16 mouse cellular contexts compared by ENCODE assay signal in the genomic region with DNA sequence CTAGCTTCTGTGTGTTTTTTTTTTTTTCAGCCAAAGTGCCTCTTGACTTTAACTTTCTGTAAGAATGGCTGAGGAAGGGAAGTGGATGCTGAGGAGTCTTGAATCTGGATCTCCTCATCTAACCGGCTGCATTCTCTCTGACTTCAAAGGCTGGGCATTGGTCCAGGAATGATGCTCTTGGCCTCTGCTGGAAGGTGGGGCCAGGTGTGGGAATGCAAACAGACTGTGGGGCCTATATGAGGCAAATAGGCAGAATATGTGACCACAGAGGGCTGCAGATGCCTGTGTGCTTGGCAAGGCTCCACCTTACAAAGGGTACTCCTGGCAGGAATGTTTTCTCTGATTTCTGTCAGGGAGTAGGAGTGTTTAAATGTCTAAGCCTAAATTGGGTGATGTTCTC. TPM values are rescaled to one million over a fixed set of nuclear protein-coding genes. Genes with fewer than 3 reads are reported as not detected.
DNase-seq lines count a peak whose midpoint lies in the region; ATAC-seq and TF ChIP-seq lines count a peak whose summit lies in the region.
"Had no signal": no experiment of that assay in that cellular context is flagged by ENCODE, and none has a peak within 500 bp of the region (broad histone marks: within the 10 kb centered on the region; RNA-seq: fewer than 3 reads in every experiment).

No protein-coding gene starts in this region.

- H3K9me3 ChIP-seq in lung, embryonic 16.5 days (ENCODE audit: control insufficient read depth, low read length) = no peaks in the 10 kb centered on the region
- no peaks in the 10 kb centered on the region for H3K9me3 ChIP-seq in stomach, postnatal 0 days (ENCODE audit: control insufficient read depth, low read length)
- no peaks in the 10 kb centered on the region for H3K9me3 ChIP-seq in forebrain, embryonic 11.5 days (ENCODE audit: control insufficient read depth, low read length)
- H3K9me3 ChIP-seq: limb, embryonic 15.5 days; midbrain, embryonic 13.5 days had no signal

- peak; percentile 95 for ATAC-seq in lung, embryonic 16.5 days (ENCODE audit: low read depth)
- ATAC-seq in stomach, postnatal 0 days (ENCODE audit: low FRiP score, low TSS enrichment) = no peak
- no peak for ATAC-seq in forebrain, embryonic 11.5 days (replicated peaks; ENCODE audit: low FRiP score)
- ATAC-seq: forebrain, embryonic 16.5 days; hindbrain, postnatal 0 days; midbrain, embryonic 13.5 days had no signal

- TF ChIP-seq EP300 in stomach, postnatal 0 days (optimal IDR thresholded peaks at IDR 0.05) = no peak

- peak; percentile 2 to 10 for DNase-seq in cerebellum, postnatal 14 days
- DNase-seq in cerebellum, adult 9-11 months = no peak
- peak; percentile 19 for DNase-seq in urinary bladder, postnatal 14 days (ENCODE audit: low spot score)
- no peak for DNase-seq in urinary bladder, postnatal 25 days (ENCODE audit: low spot score)
- peak; percentile 19 for DNase-seq in stomach, postnatal 0 days (ENCODE audit: low spot score)
- no peak for DNase-seq in forebrain, embryonic 11.5 days (ENCODE audit: low spot score)
- DNase-seq in Muller cell, postnatal 12 days (ENCODE audit: inconsistent ontology term) = no peak
- DNase-seq: cerebellum, adult 11-12 months; gastrocnemius, adult 2 months; heart, postnatal 10 days; right cerebral cortex, postnatal 14 days had no signal

- no peak overlapping the region for H3K4me2 ChIP-seq in lung, embryonic 16.5 days (ENCODE audit: low read depth, low read length)
- H3K4me2 ChIP-seq in stomach, postnatal 0 days (replicated peaks; ENCODE audit: low read depth) = no peak overlapping the region
- no peak overlapping the region for H3K4me2 ChIP-seq in forebrain, embryonic 11.5 days (ENCODE audit: low read depth, low read length, severe bottlenecking)
- H3K4me2 ChIP-seq: limb, embryonic 15.5 days; midbrain, embryonic 13.5 days had no signal

- H3K4me3 ChIP-seq in lung, embryonic 16.5 days (ENCODE audit: low read length) = no peak overlapping the region
- no peak overlapping the region for H3K4me3 ChIP-seq in stomach, postnatal 0 days (ENCODE audit: low read depth, low read length)
- no peak overlapping the region for H3K4me3 ChIP-seq in forebrain, embryonic 11.5 days (ENCODE audit: low read depth, low read length)
- H3K4me3 ChIP-seq: gastrocnemius, adult 2 months; limb, embryonic 15.5 days; midbrain, embryonic 13.5 days had no signal

- TF ChIP-seq CTCF in stomach, postnatal 0 days (IDR thresholded peaks at IDR 0.05; ENCODE audit: low read depth) = no peak

- no peaks in the 10 kb centered on the region for H3K36me3 ChIP-seq in lung, embryonic 16.5 days (ENCODE audit: control insufficient read depth, insufficient read depth, low read length)
- H3K36me3 ChIP-seq in stomach, postnatal 0 days (ENCODE audit: control insufficient read depth, insufficient read depth, low read length) = no peaks in the 10 kb centered on the region
- no peaks in the 10 kb centered on the region for H3K36me3 ChIP-seq in forebrain, embryonic 11.5 days (ENCODE audit: control insufficient read depth, insufficient read depth, low read length)
- H3K36me3 ChIP-seq: limb, embryonic 15.5 days; midbrain, embryonic 13.5 days had no signal

- WGBS in lung, embryonic 16.5 days = 36% methylated on average over 1 of the region's 1 CpGs
- 13% methylated on average over 1 of the region's 1 CpGs for WGBS in stomach, postnatal 0 days
- 53% methylated on average over 1 of the region's 1 CpGs for WGBS in forebrain, embryonic 11.5 days

- H3K9ac ChIP-seq in lung, embryonic 16.5 days (ENCODE audit: low read length) = no peak overlapping the region
- H3K9ac ChIP-seq in stomach, postnatal 0 days (ENCODE audit: low read length) = no peak overlapping the region
- H3K9ac ChIP-seq in forebrain, embryonic 11.5 days (ENCODE audit: low read length) = no peak overlapping the region
- H3K9ac ChIP-seq: limb, embryonic 15.5 days; midbrain, embryonic 13.5 days had no signal

- peak overlapping the region; percentile 75 for H3K27ac ChIP-seq in lung, embryonic 16.5 days (ENCODE audit: low read length)
- H3K27ac ChIP-seq in stomach, postnatal 0 days (replicated peaks) = no peak overlapping the region
- H3K27ac ChIP-seq in forebrain, embryonic 11.5 days (ENCODE audit: low read depth, low read length) = no peak overlapping the region
- H3K27ac ChIP-seq: gastrocnemius, adult 2 months; hindbrain, postnatal 0 days; midbrain, embryonic 13.5 days had no signal

- 0 out of 2 replicates have a peak, but pooled peaks cover 3% of the 10 kb centered on the region for H3K4me1 ChIP-seq in lung, embryonic 16.5 days (replicated peaks; ENCODE audit: control insufficient read depth, insufficient read depth, low read length)
- H3K4me1 ChIP-seq in stomach, postnatal 0 days (replicated peaks; ENCODE audit: control insufficient read depth, insufficient read depth) = no peaks in the 10 kb centered on the region
- H3K4me1 ChIP-seq in forebrain, embryonic 11.5 days (replicated peaks; ENCODE audit: control insufficient read depth, insufficient read depth, low read length) = no peaks in the 10 kb centered on the region
- H3K4me1 ChIP-seq: limb, embryonic 15.5 days; midbrain, embryonic 13.5 days had no signal

- H3K27me3 ChIP-seq in lung, embryonic 16.5 days (ENCODE audit: control insufficient read depth, insufficient read depth, low read depth, low read length) = no peaks in the 10 kb centered on the region
- H3K27me3 ChIP-seq in stomach, postnatal 0 days (ENCODE audit: control insufficient read depth, insufficient read depth, low read length) = no peaks in the 10 kb centered on the region
- H3K27me3 ChIP-seq in forebrain, embryonic 11.5 days (ENCODE audit: control insufficient read depth, insufficient read depth, low read length) = no peaks in the 10 kb centered on the region
- H3K27me3 ChIP-seq: limb, embryonic 15.5 days; midbrain, embryonic 13.5 days had no signal

RNA-seq across cellular contexts. Expression of a gene that starts 46.8 kb away (rescaled TPM):
- polyA plus RNA-seq in lung, embryonic 16.5 days (2015; fragmentation: Nextera tagmentation; extraction: Ambion mirVana) = 7.5 and 8.3 TPM in 2 replicates
- polyA plus RNA-seq in stomach, postnatal 0 days (2015; fragmentation: Nextera tagmentation; extraction: Ambion mirVana) = 0.59 and 0.76 TPM in 2 replicates
- polyA plus RNA-seq in forebrain, embryonic 11.5 days (2014; fragmentation: Nextera tagmentation; extraction: Ambion mirVana) = 5.4 and 6.0 TPM in 2 replicates

Comparison
In these comparisons a context has a peak if more than half of its experiments do, and no peak if none do; other contexts are left out.
1. DNase-seq: peak in cerebellum, postnatal 14 days (2 of 2), urinary bladder, postnatal 14 days (single experiment) and stomach, postnatal 0 days (single experiment); none in cerebellum, adult 9-11 months (single experiment), urinary bladder, postnatal 25 days (single experiment), forebrain, embryonic 11.5 days (single experiment) and Muller cell, postnatal 12 days (single experiment).